ENCODE assay signal across 8 mouse cellular contexts in the genomic region with DNA sequence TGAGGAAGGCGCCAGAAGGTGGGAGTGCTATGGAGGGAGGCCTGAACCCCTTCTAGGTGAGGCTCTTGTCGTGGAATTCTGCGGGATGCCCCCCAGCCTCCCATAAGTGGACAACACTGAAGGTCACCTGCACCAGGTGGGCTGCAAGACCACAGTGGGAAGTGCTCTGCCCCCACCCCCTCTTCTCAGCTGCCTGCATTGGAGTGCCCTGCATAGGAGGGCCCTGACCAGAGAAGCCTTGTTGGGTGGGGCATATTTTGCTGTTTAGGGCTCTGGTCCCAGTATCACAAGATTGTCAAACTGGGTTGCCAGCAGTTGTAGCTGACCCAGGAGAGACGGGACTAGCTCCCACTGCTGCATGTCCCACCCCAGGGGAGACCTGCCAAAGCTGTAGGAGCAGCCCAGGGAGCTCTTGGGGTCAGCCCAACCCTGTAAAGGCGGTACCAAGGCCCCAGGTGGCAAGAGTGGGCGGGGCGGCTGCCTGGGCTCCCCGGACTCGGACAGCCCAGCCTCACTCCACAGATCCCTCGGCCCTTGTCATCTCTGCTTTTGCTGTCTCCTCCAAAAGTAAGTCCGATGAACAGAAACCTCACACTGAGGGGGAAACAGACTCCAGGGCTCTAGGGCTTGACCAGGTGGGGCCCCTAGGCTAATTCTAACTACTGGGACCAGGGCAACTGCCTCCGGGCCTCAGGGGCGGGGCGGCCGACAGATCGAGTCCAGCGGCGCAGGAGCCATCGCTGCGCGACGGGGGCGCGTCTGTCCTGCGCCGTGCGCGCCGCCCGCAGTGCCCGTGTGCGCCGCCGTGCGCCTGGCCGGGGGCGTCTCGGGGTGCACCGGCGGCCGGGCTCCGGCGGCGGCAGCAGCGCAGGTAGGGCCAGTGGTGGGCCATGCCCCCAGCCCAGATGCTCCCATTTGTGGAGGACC. TPM values are rescaled to one million over a fixed set of nuclear protein-coding genes. Genes with fewer than 3 reads are reported as not detected.
DNase-seq lines count a peak whose midpoint lies in the region; ATAC-seq lines count a peak whose summit lies in the region.

Gene Gng13, plus strand, starts transcription at position 461 of the 927 bp plus-strand sequence.

- no peak within 1 kb of the TSS for H3K27ac ChIP-seq in heart, embryonic 12.5 days (ENCODE audit: poor library complexity, severe bottlenecking)
- H3K27ac ChIP-seq in heart, embryonic 16.5 days (ENCODE audit: low read length): no peak within 1 kb of the TSS
- no peak within 1 kb of the TSS for H3K27ac ChIP-seq in midbrain, embryonic 15.5 days

- H3K36me3 ChIP-seq in heart, embryonic 12.5 days: peaks cover 32% of the 10 kb centered on the region
- H3K36me3 ChIP-seq in heart, embryonic 16.5 days (ENCODE audit: control insufficient read depth, insufficient read depth): peaks cover 2% of the 10 kb centered on the region; the same call in 1 of the 2 replicates
- no peaks in the 10 kb centered on the region for H3K36me3 ChIP-seq in midbrain, embryonic 15.5 days (replicated peaks)

- H3K4me3 ChIP-seq in heart, embryonic 12.5 days: peak within 1 kb of the TSS; percentile 48
- H3K4me3 ChIP-seq in heart, embryonic 16.5 days (ENCODE audit: low read length): peak within 1 kb of the TSS; percentile 52
- H3K4me3 ChIP-seq in midbrain, embryonic 15.5 days: peak within 1 kb of the TSS; percentile 42

- intact Hi-C loops in heart, postnatal 25 days (cut with DNase I): no loop called here

- DNase-seq in heart, postnatal 25 days (ENCODE audit: low spot score): no peak
- DNase-seq in ZHBTc4 (ENCODE audit: low read depth, low spot score): peak; percentile 44
- no peak for DNase-seq in layer of hippocampus, postnatal 25 days (ENCODE audit: extremely low spot score in 1 of 2, low spot score in 1 of 2)
- DNase-seq in ovary, adult 18-20 months (ENCODE audit: low spot score): no peak

- ATAC-seq in heart, embryonic 12.5 days (ENCODE audit: insufficient number of reproducible peaks, low FRiP score): peak; percentile 44; the same call in 1 of the 2 replicates
- ATAC-seq in heart, embryonic 16.5 days (replicated peaks; ENCODE audit: extremely low read depth, insufficient read depth, low FRiP score): peak; percentile 54; the same call in 1 of the 2 replicates
- no peak for ATAC-seq in midbrain, embryonic 15.5 days (replicated peaks)
- no peak for ATAC-seq in cerebellum, adult (ENCODE audit: insufficient number of reproducible peaks, low FRiP score, low TSS enrichment)

- peak within 1 kb of the TSS; percentile 61 for H3K9ac ChIP-seq in heart, embryonic 12.5 days
- H3K9ac ChIP-seq in heart, embryonic 16.5 days (ENCODE audit: low read length): peak within 1 kb of the TSS; percentile 62
- H3K9ac ChIP-seq in midbrain, embryonic 15.5 days: peak within 1 kb of the TSS; percentile 51

- WGBS in heart, embryonic 12.5 days: 1% methylated on average over 43 of the region's 45 CpGs
- WGBS in heart, embryonic 16.5 days: 2% methylated on average over 45 of the region's 45 CpGs
- WGBS in midbrain, embryonic 15.5 days: 2% methylated on average over 45 of the region's 45 CpGs

- peaks cover 28% of the 10 kb centered on the region for H3K4me1 ChIP-seq in heart, embryonic 12.5 days (replicated peaks)
- H3K4me1 ChIP-seq in heart, embryonic 16.5 days (ENCODE audit: control insufficient read depth, insufficient read depth, low read length): 0 out of 2 replicates have a peak, but pooled peaks cover 4% of the 10 kb centered on the region
- H3K4me1 ChIP-seq in midbrain, embryonic 15.5 days: peaks cover 7% of the 10 kb centered on the region

- H3K9me3 ChIP-seq in heart, embryonic 12.5 days (replicated peaks): no peaks in the 10 kb centered on the region
- H3K9me3 ChIP-seq in heart, embryonic 16.5 days (replicated peaks; ENCODE audit: control insufficient read depth, low read length): no peaks in the 10 kb centered on the region
- H3K9me3 ChIP-seq in midbrain, embryonic 15.5 days: no peaks in the 10 kb centered on the region

- peak within 1 kb of the TSS; percentile 90 for H3K4me2 ChIP-seq in heart, embryonic 12.5 days
- peak within 1 kb of the TSS; percentile 79 for H3K4me2 ChIP-seq in heart, embryonic 16.5 days (ENCODE audit: low read depth, low read length)
- H3K4me2 ChIP-seq in midbrain, embryonic 15.5 days: peak within 1 kb of the TSS; percentile 88

- H3K27me3 ChIP-seq in heart, embryonic 12.5 days (replicated peaks): peaks cover 45% of the 10 kb centered on the region
- H3K27me3 ChIP-seq in heart, embryonic 16.5 days (ENCODE audit: control insufficient read depth, insufficient read depth, low read length): peaks cover 23% of the 10 kb centered on the region
- H3K27me3 ChIP-seq in midbrain, embryonic 15.5 days (replicated peaks): peaks cover 27% of the 10 kb centered on the region

RNA-seq across cellular contexts. Expression of gene Gng13, which starts in this region (rescaled TPM):
- polyA plus RNA-seq in heart, embryonic 12.5 days (2016; fragmentation: Nextera tagmentation; extraction: Ambion mirVana): 1.5 and 4.9 TPM in 2 replicates
- total RNA-seq in heart, postnatal 25 days (2021): under 1 TPM in 1 of 2 experiments, not detected in 1; 0.70 TPM
- polyA plus RNA-seq in heart, embryonic 16.5 days (2015; fragmentation: Nextera tagmentation; extraction: Ambion mirVana): 0.60 and 2.2 TPM in 2 replicates
- 100 to 1,000 TPM; 108 to 125 TPM for total RNA-seq in layer of hippocampus, postnatal 25 days (2021)
- 3.5 and 4.0 TPM in 2 replicates for polyA plus RNA-seq in midbrain, embryonic 15.5 days (2015; fragmentation: Nextera tagmentation; extraction: Ambion mirVana)

Comparison
In these comparisons a context has a peak if more than half of its experiments do, and no peak if none do; other contexts are left out.
1. RNA of gene Gng13 (total RNA-seq): 108 to 125 TPM in layer of hippocampus, postnatal 25 days; 0.70 TPM in heart, postnatal 25 days; every median in the first group is over 10 times any median in the second.
2. ATAC-seq: peak in heart, embryonic 12.5 days (single experiment) and heart, embryonic 16.5 days (single experiment); none in midbrain, embryonic 15.5 days (single experiment) and cerebellum, adult (single experiment).
3. Peak in every context shown above with its lines, with median percentiles within 50 percentile points of each other: H3K4me2 ChIP-seq, H3K4me3 ChIP-seq and H3K9ac ChIP-seq.